Mouse (Mus musculus) mouse trophoblast stem cell (cell line): ENCODE measurements at regions not wholly inside any gene's neighbourhood (a gene's known extent, or its start where the extent isn't known, plus 50 kb on each side); places are given as distances from the start of the nearest gene placed in this dataset.

Experiments used
- in situ Hi-C, 2 experiments: fragments of 300-500 bp; cut with MseI, MboI; formaldehyde crosslinking; loops; 2 replicates in 1 of 2; 3 replicates in 1 of 2; pipeline ENCODE4 v1.15.1; 2025

- in situ Hi-C loops, result no loop called here
Measured at GRCm38 (mm10) chr3:115462623-115463022, 252.2 kb downstream of the S1pr1 start.
